Mouse (Mus musculus) MEL (cell line): Measurements from ENCODE around the gene Pkd1l2.

Source experiments
- MYB ChIP-seq: IDR thresholded peaks from 2 replicates; pipeline ENCODE4 v1.6.1; 2011; ENCODE audit warnings: mild to moderate bottlenecking, low read depth, low read length, improper control_type of control experiment
- TAL1 ChIP-seq: IDR thresholded peaks from 2 replicates; pipeline ENCODE4 v1.6.1; 2012; ENCODE audit warnings: mild to moderate bottlenecking, inconsistent platforms, low read length, moderate library complexity, mixed read lengths

GRCm38 (mm10) chr8:117082399-117082872 lies at the start of gene Pkd1l2:
- no peak for TF ChIP-seq TAL1
- no peak for TF ChIP-seq MYB
